Mouse (Mus musculus): Measurements from ENCODE around the gene Dppa4. TPM values are rescaled to one million over a fixed set of nuclear protein-coding genes. Genes with fewer than 3 reads are reported as not detected.

The Dppa4 gene
- polyA plus RNA-seq, 1 experiment from 2014 or later = 0.07 TPM

DNA sequence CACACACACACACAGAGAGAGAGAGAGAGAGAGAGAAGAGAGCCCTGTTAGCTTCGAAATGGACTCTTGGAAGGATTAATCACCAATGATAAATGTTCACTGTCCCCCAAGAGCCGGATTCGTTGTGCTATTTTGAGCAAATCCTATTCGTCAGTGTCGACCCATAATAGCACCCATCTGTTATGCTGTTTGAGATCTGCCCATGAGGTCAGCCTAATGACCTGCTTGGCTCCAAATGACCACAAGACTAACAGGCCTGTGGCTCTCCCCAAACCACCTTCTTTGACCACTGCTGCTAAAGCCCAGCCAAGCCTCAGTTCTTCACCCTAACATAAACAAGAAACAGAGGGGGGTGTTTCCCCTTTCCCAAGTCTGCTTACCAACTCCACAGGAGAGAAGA lies 43.4 kb downstream of the Dppa4 start:
- Histone ChIP-seq H3K4me1 (replicated peaks) (no peaks in the 10 kb centered on the region), H3K27ac (no peak overlapping the region), H3K36me3 (no peaks in the 10 kb centered on the region), H3K4me3 (replicated peaks) (no peak overlapping the region), H3K9me3 (replicated peaks) (no peaks in the 10 kb centered on the region), H3K27me3 (no peaks in the 10 kb centered on the region), H3K4me2 (no peak overlapping the region), H3K9ac (no peak overlapping the region)
- ATAC-seq (ENCODE audit: low read depth) (no peak), DNase-seq (no peak)
- WGBS (ENCODE audit: insufficient replicate concordance) = 54% methylated on average over 5 of the region's 5 CpGs

DNA sequence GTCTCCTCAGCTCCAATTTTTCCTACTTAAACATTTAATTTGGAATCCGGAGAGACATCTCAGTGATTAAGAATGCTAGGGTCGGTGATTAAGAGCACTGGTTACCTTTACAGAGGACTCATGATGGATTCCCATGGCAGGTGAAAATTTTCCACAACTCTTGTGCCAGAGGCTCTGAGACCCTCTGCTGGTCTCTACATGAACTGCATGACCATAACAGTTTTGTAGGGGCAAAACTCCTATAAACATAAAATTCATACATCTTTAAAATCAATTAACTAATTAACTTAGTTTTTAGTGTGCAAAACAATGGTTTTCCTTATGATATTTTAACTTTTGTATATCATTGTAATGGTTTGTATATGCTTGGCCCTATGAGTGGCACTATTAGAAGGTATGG lies 44.9 kb downstream of the Dppa4 start:
- no peak for DNase-seq

DNA sequence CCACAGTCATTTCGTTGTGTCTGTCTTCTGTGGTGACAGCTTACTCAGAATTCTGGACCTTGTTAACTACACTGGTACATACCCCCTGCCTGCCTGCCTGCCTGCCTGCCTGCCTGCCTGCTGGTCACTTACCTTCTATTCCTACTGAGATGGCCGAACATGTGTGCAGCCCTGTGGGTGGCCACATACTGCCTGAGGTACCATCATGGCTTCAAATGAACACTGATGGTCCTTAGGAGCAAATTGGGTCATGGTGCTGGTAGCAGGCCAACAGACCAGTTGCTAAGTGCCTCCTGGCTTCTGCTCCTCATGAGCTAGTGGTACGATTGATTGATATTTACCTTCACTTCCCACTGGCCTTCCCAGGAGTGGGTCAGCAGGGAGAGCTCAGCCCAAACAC lies 48.3 kb downstream of the Dppa4 start:
- ATAC-seq (ENCODE audit: low read depth) (no peak), DNase-seq (no peak)
- Histone ChIP-seq H3K9ac (no peak overlapping the region), H3K4me2 (no peak overlapping the region), H3K36me3 (no peaks in the 10 kb centered on the region), H3K27me3 (no peaks in the 10 kb centered on the region), H3K4me3 (replicated peaks) (no peak overlapping the region), H3K4me1 (replicated peaks) (no peaks in the 10 kb centered on the region), H3K27ac (no peak overlapping the region), H3K9me3 (replicated peaks) (no peaks in the 10 kb centered on the region)
- 78% methylated on average over 3 of the region's 3 CpGs for WGBS (ENCODE audit: insufficient replicate concordance)

More for the DNA sequence above, 44.9 kb downstream of the Dppa4 start:
- H3K27me3 ChIP-seq = no peaks in the 10 kb centered on the region
- no peak overlapping the region for H3K4me3 ChIP-seq (replicated peaks)
- H3K4me2 ChIP-seq = no peak overlapping the region
- 61% methylated on average over 2 of the region's 2 CpGs for WGBS (ENCODE audit: insufficient replicate concordance)
- no peaks in the 10 kb centered on the region for H3K36me3 ChIP-seq
- no peaks in the 10 kb centered on the region for H3K9me3 ChIP-seq (replicated peaks)
- no peak for ATAC-seq (ENCODE audit: low read depth)
- no peak overlapping the region for H3K27ac ChIP-seq
- H3K9ac ChIP-seq = no peak overlapping the region
- no peaks in the 10 kb centered on the region for H3K4me1 ChIP-seq (replicated peaks)

DNA sequence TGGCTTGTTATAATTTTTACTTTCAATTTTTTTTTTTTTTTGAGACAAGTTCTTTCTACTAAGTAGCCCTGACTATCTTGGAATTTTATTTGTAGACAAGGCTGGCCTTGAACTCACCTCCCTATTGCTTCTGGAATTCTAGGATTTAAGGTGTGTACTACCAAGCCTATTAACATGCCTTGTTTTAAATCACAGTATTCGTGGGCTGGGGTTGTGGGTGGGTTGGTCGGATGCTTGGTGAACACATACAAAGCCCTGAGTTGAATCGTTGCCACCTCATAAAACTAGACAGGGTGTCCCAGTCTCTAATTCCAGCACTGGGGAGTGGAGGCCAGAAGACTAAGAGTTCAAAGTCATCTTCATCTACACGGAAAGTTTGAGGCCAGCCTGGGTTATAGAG lies 51.8 kb downstream of the Dppa4 start:
- 63% methylated on average over 4 of the region's 4 CpGs for WGBS (ENCODE audit: insufficient replicate concordance)
- DNase-seq = no peak

More for the DNA sequence above, 51.8 kb downstream of the Dppa4 start:
- no peak for ATAC-seq (ENCODE audit: low read depth)
- H3K27ac ChIP-seq = no peak overlapping the region
- H3K9ac ChIP-seq = no peak overlapping the region
- H3K9me3 ChIP-seq (replicated peaks) = no peaks in the 10 kb centered on the region
- no peak overlapping the region for H3K4me3 ChIP-seq (replicated peaks)
- H3K4me2 ChIP-seq = no peak overlapping the region
- no peaks in the 10 kb centered on the region for H3K36me3 ChIP-seq
- no peaks in the 10 kb centered on the region for H3K4me1 ChIP-seq (replicated peaks)
- H3K27me3 ChIP-seq = no peaks in the 10 kb centered on the region

Other genes with a start within 250 kb of the Dppa4 start
- not detected in 2 replicates for gene Dppa2, start 20.2 kb downstream of the Dppa4 start, polyA plus RNA-seq (2015; fragmentation: Nextera tagmentation; extraction: Ambion mirVana)
- not detected in 2 replicates for gene Gm5485, start 128.7 kb downstream of the Dppa4 start, polyA plus RNA-seq (2015; fragmentation: Nextera tagmentation; extraction: Ambion mirVana)
- not detected in 2 replicates for gene Morc1, start 147.5 kb downstream of the Dppa4 start, polyA plus RNA-seq (2015; fragmentation: Nextera tagmentation; extraction: Ambion mirVana)

All from liver, embryonic 13.5 days (tissue).